Mouse (Mus musculus) testis, adult 10 weeks (tissue): ENCODE measurements around the gene Piwil4. TPM values are rescaled to one million over a fixed set of nuclear protein-coding genes. Genes with fewer than 3 reads are reported as not detected.

Source experiments
- polyA plus RNA-seq: library from polyadenylated mRNA; stranded (reverse); fragments of 350-450 nt; fragmentation: Illumina TruSeq; extraction: RNeasy Lipid Tissue Mini Kit (QIAGEN cat#74804); gene quantifications from one replicate; pipeline ENCODE4 v1.2.3, GENCODE M21; 2014; ENCODE audit warnings: low read depth, low replicate concordance

The Piwil4 gene
- 0.14 TPM for polyA plus RNA-seq

DNA sequence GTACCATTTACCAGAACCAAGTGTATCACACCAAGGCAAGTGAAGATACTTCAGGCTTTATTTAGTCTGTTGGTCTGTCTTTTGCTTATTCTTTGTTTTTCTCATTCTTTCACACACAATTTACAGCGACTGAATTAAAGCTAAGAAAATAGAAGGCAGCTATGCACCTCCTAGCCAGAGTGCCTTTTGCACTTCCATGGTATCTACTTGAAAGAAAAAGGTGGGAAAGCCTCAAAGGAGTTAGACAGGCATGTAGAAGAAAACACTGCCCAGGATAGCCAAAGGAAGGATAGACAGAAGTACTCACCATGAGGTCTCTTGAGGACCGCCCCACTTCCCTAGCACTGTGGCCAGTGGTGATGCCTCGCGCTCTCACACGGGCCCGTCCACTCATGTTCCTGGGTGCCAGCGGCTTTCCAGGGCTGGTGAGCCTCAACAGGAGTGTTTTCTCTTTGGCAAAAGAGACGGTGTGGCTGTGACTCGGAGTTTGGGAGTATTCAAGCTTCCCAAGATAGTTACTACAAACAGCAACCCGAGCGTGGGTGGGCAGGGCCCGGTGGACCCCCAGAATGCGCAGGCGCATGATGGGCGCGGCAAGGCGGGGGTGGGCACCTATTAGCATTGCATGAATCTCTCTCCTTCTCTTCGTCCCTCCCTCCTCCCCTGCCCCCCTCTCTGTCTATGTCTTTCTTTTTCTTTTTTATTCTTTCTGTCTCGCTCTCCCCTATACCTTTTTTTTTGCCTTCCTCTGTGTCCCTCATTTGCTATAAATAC lies at the start of gene Piwil4:
TSS of gene Piwil4 (minus strand) at position 583 of the 774 bp plus-strand sequence.

DNA sequence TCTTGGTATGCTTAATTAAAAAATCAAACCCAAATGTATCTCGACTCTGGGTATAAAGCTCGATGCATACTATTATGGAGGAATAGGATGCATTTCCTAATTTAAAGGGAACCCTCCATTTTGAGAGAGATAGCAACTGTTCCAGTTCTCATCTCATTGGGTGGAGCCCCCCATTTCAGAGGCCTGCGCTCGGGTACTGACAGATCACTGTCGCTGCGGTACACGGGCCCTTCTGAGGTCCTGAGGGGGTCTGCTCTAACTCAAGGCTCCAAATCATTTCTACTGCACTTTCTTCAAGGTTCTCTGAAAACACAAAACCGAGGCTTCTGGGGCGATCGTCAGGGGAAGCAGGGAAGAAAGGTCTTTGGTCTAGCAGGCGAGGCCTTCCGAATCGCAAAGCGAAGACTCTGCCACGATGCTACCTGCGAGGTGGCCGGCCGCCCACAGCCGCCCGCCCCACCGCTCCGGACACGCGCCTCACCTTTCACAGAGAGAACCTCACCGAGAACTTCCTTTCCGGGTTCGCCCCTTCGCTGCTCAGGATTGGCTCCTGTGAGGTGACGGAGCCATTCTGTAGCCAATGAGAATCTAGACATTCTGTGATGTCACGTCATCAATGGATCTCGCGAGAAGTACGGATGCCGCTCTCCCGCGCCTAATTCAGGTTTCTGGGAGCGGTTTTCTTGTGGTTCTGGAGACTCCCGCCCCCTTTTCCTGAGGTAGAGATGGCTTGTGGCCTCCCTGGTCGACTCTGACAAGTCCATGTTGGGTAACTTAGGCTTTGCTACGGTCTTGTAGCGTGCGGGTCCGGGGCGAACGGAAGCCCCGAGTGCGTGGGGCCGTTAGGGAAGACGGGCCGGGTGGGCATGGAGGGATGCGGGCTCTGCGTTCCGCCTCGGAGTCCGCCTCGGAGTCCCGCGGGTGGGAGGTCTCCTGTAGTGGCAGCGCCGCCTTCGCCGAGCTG lies 43.8 kb upstream of the Piwil4 start, which contains the start of the genes Mre11a and Ankrd49:
TSS of gene Mre11a (plus strand) at position 616 of the 964 bp plus-strand sequence.
TSS of gene Ankrd49 (minus strand) at position 818 of the 964 bp plus-strand sequence.

DNA sequence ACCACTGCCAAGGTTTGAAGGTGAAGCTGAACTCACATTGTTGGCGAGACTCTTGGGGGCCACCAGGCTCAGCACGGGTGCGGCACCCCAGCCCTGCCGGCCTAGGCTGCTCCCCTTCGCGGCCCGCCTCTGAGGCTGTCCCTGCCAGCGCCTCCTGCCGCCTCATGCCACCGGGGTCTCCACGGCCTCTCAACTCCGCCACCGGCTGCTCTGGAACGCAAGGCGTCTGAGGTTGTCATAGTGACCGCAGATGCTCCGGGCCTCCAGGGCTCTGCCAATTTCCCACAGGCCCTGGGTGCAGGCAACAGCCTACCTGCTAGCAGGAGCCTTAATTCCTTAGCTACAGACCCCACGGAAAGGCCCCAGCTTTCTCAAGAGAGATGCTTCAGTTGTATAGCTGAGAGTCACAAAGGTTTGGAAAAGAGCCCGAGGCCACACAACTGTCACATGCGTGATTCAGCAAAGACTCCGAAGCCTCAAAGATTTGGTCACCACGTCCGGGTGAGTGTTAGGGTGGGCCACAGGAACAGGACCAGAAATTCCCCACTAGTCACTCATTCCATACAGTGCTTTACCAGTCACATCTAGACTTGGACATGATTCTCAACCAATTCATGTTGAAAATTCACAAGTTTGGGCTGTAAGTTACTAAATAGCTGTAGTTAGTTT lies 30.4 kb upstream of the Piwil4 start, which contains the start of gene 1700012B09Rik:
TSS of gene 1700012B09Rik (minus strand) at position 228 of the 669 bp plus-strand sequence.

DNA sequence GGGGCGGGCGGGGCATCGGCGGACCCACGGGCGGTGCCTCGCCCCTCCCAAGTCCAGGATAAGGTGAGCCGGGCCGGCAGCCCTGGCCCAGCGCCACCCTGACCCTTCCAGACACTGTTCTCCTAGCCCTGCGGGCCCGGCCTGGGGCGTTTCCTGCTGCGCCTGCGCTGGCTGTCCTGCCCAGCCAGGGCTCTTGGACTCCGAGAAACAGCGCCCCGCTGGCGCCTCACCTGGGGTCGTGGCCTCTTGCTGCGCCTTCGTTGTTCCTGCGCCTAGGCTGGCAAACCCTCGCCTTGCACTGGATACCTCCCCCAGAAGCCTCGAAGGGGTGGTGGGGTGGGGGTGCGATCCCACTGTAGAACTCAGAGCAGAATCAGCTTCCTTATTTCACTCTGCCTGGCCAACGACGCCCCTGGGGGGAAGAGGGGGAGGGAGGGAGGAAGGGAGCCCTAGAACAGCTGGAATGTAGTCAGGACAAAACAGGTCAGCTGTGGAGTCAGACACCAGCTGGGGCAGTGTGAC lies 11.5 kb upstream of the Piwil4 start, which contains the start of gene Fut4:
TSS of gene Fut4 (minus strand) at position 393 of the 522 bp plus-strand sequence.

Other genes with a start within 250 kb of the Piwil4 start
- gene Kdm4d, start 240.3 kb downstream of the Piwil4 start, polyA plus RNA-seq, result 39.3 TPM
- gene Cwc15, start 240.1 kb downstream of the Piwil4 start, polyA plus RNA-seq, result 189 TPM
- gene Amotl1, start 95.7 kb downstream of the Piwil4 start, polyA plus RNA-seq, result 5.0 TPM
- gene Fut4, start 11.7 kb upstream of the Piwil4 start, polyA plus RNA-seq, result 0.50 TPM
- 364 TPM for gene 1700012B09Rik, start 30.3 kb upstream of the Piwil4 start, polyA plus RNA-seq
- 83.5 TPM for gene Mre11a, start 43.9 kb upstream of the Piwil4 start, polyA plus RNA-seq
- gene Ankrd49, start 44.1 kb upstream of the Piwil4 start, polyA plus RNA-seq, result 149 TPM
- gene Gpr83, start 119.5 kb upstream of the Piwil4 start, polyA plus RNA-seq, result 0.04 TPM
- gene Izumo1r, start 163.2 kb upstream of the Piwil4 start, polyA plus RNA-seq, result not detected